Mouse (Mus musculus) liver, embryonic 15.5 days (tissue): Measurements from ENCODE around the gene Lbr. TPM values are rescaled to one million over a fixed set of nuclear protein-coding genes. Genes with fewer than 3 reads are reported as not detected.

Experiments used
- ATAC-seq: fragments of 200-750 bp; cut with Nextera tagmentation; 2 replicates; pipeline ENCODE4 v1.8.0; 2017; ENCODE audit warnings: moderate number of reproducible peaks, mild to moderate bottlenecking, moderate library complexity; ENCODE audit not compliant: insufficient read depth
- H3K27ac ChIP-seq: fragments of 300-500 bp; sonication (generic); replicated peaks from 2 replicates; pipeline ENCODE4 v1.5.1; 2015; ENCODE audit warnings: mild to moderate bottlenecking, inconsistent platforms
- H3K27me3 ChIP-seq: fragments of 300-500 bp; sonication (generic); 2 replicates; pipeline ENCODE4 v1.6.1; 2015; ENCODE audit warnings: mild to moderate bottlenecking, inconsistent platforms
- H3K36me3 ChIP-seq: fragments of 300-500 bp; sonication (generic); replicated peaks from 2 replicates; pipeline ENCODE4 v1.6.1; 2015; ENCODE audit warnings: moderate library complexity, mild to moderate bottlenecking, inconsistent platforms
- H3K4me1 ChIP-seq: fragments of 300-500 bp; sonication (generic); replicated peaks from 2 replicates; pipeline ENCODE4 v1.6.1; 2015; ENCODE audit warnings: inconsistent platforms
- H3K4me2 ChIP-seq: fragments of 300-500 bp; sonication (generic); 2 replicates; pipeline ENCODE4 v1.6.1; 2015; ENCODE audit warnings: moderate library complexity, mild to moderate bottlenecking, inconsistent platforms
- H3K4me3 ChIP-seq: fragments of 300-500 bp; sonication (generic); replicated peaks from 2 replicates; pipeline ENCODE4 v1.5.1; 2015; ENCODE audit warnings: mild to moderate bottlenecking, inconsistent platforms
- H3K9ac ChIP-seq: fragments of 300-500 bp; sonication (generic); 2 replicates; pipeline ENCODE4 v1.6.1; 2015; ENCODE audit warnings: moderate library complexity, mild to moderate bottlenecking, inconsistent platforms
- H3K9me3 ChIP-seq: fragments of 300-500 bp; sonication (generic); replicated peaks from 2 replicates; pipeline ENCODE4 v1.6.1; 2016; ENCODE audit warnings: inconsistent platforms
- WGBS: fragments of 180-500 bp; shearing (Covaris S2); methylation state at CpG from one replicate; pipeline ENCODE4 v1.1.7; 2015; ENCODE audit warnings: mixed read lengths; ENCODE audit not compliant: insufficient replicate concordance; 5-methylcytosine and 5-hydroxymethylcytosine counted together
- polyA plus RNA-seq: library from polyadenylated mRNA; unstranded; fragments of >200 nt; fragmentation: Nextera tagmentation; extraction: Ambion mirVana; gene quantifications from 2 replicates; pipeline ENCODE4 v1.2.1, GENCODE M21; 2015

Lbr gene
- polyA plus RNA-seq, 1 experiment from 2014 or later = 250 TPM

GRCm38 (mm10) chr1:181865863-181866216 lies 23.0 kb upstream of the Lbr start:
- Histone ChIP-seq H3K4me3 (no peak overlapping the region), H3K4me2 (no peak overlapping the region), H3K4me1 (peaks cover 34% of the 10 kb centered on the region), H3K27me3 (peaks cover 11% of the 10 kb centered on the region; the same call in 1 of the 2 replicates), H3K27ac (peak overlapping the region; percentile 41), H3K9me3 (no peaks in the 10 kb centered on the region), H3K36me3 (no peaks in the 10 kb centered on the region), H3K9ac (no peak overlapping the region)
- 28% methylated on average over 5 of the region's 5 CpGs for WGBS
- ATAC-seq = peak; percentile 42; the same call in 1 of the 2 replicates

GRCm38 (mm10) chr1:181864971-181865862 lies 22.4 kb upstream of the Lbr start:
- peak overlapping the region; percentile 42 for H3K27ac ChIP-seq
- no peak for ATAC-seq
- 48% methylated on average over 11 of the region's 11 CpGs for WGBS
- H3K4me3 ChIP-seq = no peak overlapping the region
- no peaks in the 10 kb centered on the region for H3K36me3 ChIP-seq
- no peaks in the 10 kb centered on the region for H3K9me3 ChIP-seq
- H3K4me2 ChIP-seq = no peak overlapping the region
- peaks cover 11% of the 10 kb centered on the region; the same call in 1 of the 2 replicates for H3K27me3 ChIP-seq
- H3K4me1 ChIP-seq = peaks cover 39% of the 10 kb centered on the region
- H3K9ac ChIP-seq = no peak overlapping the region

GRCm38 (mm10) chr1:181863431-181863830 lies 20.6 kb upstream of the Lbr start:
- no peaks in the 10 kb centered on the region for H3K36me3 ChIP-seq
- 42% methylated on average over 8 of the region's 8 CpGs for WGBS
- no peak overlapping the region for H3K9ac ChIP-seq
- no peaks in the 10 kb centered on the region for H3K9me3 ChIP-seq
- ATAC-seq = no peak
- H3K27ac ChIP-seq = no peak overlapping the region
- H3K4me2 ChIP-seq = no peak overlapping the region
- peaks cover 11% of the 10 kb centered on the region; the same call in 1 of the 2 replicates for H3K27me3 ChIP-seq
- peaks cover 39% of the 10 kb centered on the region for H3K4me1 ChIP-seq
- H3K4me3 ChIP-seq = no peak overlapping the region

GRCm38 (mm10) chr1:181862676-181863374 lies 20.0 kb upstream of the Lbr start:
- no peak for ATAC-seq

GRCm38 (mm10) chr1:181861181-181861902 lies 18.5 kb upstream of the Lbr start:
- H3K4me1 ChIP-seq = peaks cover 39% of the 10 kb centered on the region
- peaks cover 11% of the 10 kb centered on the region; the same call in 1 of the 2 replicates for H3K27me3 ChIP-seq
- peak; percentile 45 for ATAC-seq
- H3K9ac ChIP-seq = no peak overlapping the region
- H3K4me2 ChIP-seq = no peak overlapping the region
- no peaks in the 10 kb centered on the region for H3K9me3 ChIP-seq
- no peak overlapping the region for H3K27ac ChIP-seq
- no peak overlapping the region for H3K4me3 ChIP-seq
- WGBS = 22% methylated on average over 2 of the region's 2 CpGs
- H3K36me3 ChIP-seq = no peaks in the 10 kb centered on the region

More at GRCm38 (mm10) chr1:181862676-181863374, 20.0 kb upstream of the Lbr start:
- Histone ChIP-seq H3K9ac (no peak overlapping the region), H3K4me1 (peaks cover 39% of the 10 kb centered on the region), H3K4me2 (no peak overlapping the region), H3K36me3 (no peaks in the 10 kb centered on the region), H3K4me3 (no peak overlapping the region), H3K27ac (no peak overlapping the region), H3K27me3 (peaks cover 11% of the 10 kb centered on the region; the same call in 1 of the 2 replicates), H3K9me3 (no peaks in the 10 kb centered on the region)
- 65% methylated on average over 16 of the region's 16 CpGs for WGBS

- Histone ChIP-seq H3K36me3 (no peaks in the 10 kb centered on the region), H3K9me3 (no peaks in the 10 kb centered on the region), H3K4me1 (peaks cover 39% of the 10 kb centered on the region), H3K4me2 (peak overlapping the region; percentile 20), H3K27ac (0 out of 2 replicates have a peak overlapping the region, but pooled peaks have one; percentile 45), H3K27me3 (peaks cover 11% of the 10 kb centered on the region; the same call in 1 of the 2 replicates), H3K9ac (no peak overlapping the region), H3K4me3 (no peak overlapping the region)
- peak; percentile 69 for ATAC-seq
- WGBS = 2% methylated on average over 5 of the region's 5 CpGs
Measured at GRCm38 (mm10) chr1:181860659-181861058, 17.8 kb upstream of the Lbr start.

GRCm38 (mm10) chr1:181856329-181856728 lies 13.5 kb upstream of the Lbr start:
- no peaks in the 10 kb centered on the region for H3K9me3 ChIP-seq
- ATAC-seq = no peak
- peaks cover 22% of the 10 kb centered on the region for H3K27me3 ChIP-seq
- no peaks in the 10 kb centered on the region for H3K36me3 ChIP-seq
- no peak overlapping the region for H3K27ac ChIP-seq
- H3K4me1 ChIP-seq = peaks cover 20% of the 10 kb centered on the region
- 57% methylated on average over 2 of the region's 2 CpGs for WGBS
- H3K4me2 ChIP-seq = no peak overlapping the region
- no peak overlapping the region for H3K9ac ChIP-seq
- H3K4me3 ChIP-seq = no peak overlapping the region

GRCm38 (mm10) chr1:181854829-181855228 lies 12.0 kb upstream of the Lbr start:
- H3K9ac ChIP-seq = no peak overlapping the region

GRCm38 (mm10) chr1:181853081-181853736 lies 10.4 kb upstream of the Lbr start:
- WGBS = 4% methylated on average over 15 of the region's 21 CpGs
- peak overlapping the region; percentile 61; the same call in 1 of the 2 replicates for H3K27ac ChIP-seq

More at GRCm38 (mm10) chr1:181854829-181855228, 12.0 kb upstream of the Lbr start:
- Histone ChIP-seq H3K27ac (no peak overlapping the region), H3K4me3 (no peak overlapping the region), H3K4me1 (peaks cover 12% of the 10 kb centered on the region), H3K4me2 (no peak overlapping the region), H3K36me3 (no peaks in the 10 kb centered on the region), H3K27me3 (peaks cover 22% of the 10 kb centered on the region), H3K9me3 (no peaks in the 10 kb centered on the region)
- no peak for ATAC-seq
- 85% methylated on average over 2 of the region's 2 CpGs for WGBS

GRCm38 (mm10) chr1:181852466-181852865 lies 9.6 kb upstream of the Lbr start:
- Histone ChIP-seq H3K36me3 (no peaks in the 10 kb centered on the region), H3K9ac (no peak overlapping the region), H3K9me3 (no peaks in the 10 kb centered on the region), H3K27ac (peak overlapping the region; percentile 61), H3K27me3 (peaks cover 22% of the 10 kb centered on the region), H3K4me2 (peak overlapping the region; percentile 49), H3K4me3 (peak overlapping the region; percentile 42), H3K4me1 (peaks cover 12% of the 10 kb centered on the region)
- ATAC-seq = no peak
- WGBS = 18% methylated on average over 13 of the region's 13 CpGs

More at GRCm38 (mm10) chr1:181853081-181853736, 10.4 kb upstream of the Lbr start:
- peaks cover 12% of the 10 kb centered on the region for H3K4me1 ChIP-seq
- ATAC-seq = peak; percentile 42; the same call in 1 of the 2 replicates
- no peak overlapping the region for H3K9ac ChIP-seq
- H3K9me3 ChIP-seq = no peaks in the 10 kb centered on the region
- no peaks in the 10 kb centered on the region for H3K36me3 ChIP-seq
- H3K4me3 ChIP-seq = peak overlapping the region; percentile 42
- H3K4me2 ChIP-seq = peak overlapping the region; percentile 49
- H3K27me3 ChIP-seq = peaks cover 22% of the 10 kb centered on the region
